Mouse (Mus musculus): Measurements from ENCODE around the gene Chaf1b. TPM values are rescaled to one million over a fixed set of nuclear protein-coding genes. Genes with fewer than 3 reads are reported as not detected.

Gene Chaf1b
- 7.6 and 10.3 TPM in 2 replicates for polyA plus RNA-seq (2015; fragmentation: Nextera tagmentation; extraction: Ambion mirVana)

DNA sequence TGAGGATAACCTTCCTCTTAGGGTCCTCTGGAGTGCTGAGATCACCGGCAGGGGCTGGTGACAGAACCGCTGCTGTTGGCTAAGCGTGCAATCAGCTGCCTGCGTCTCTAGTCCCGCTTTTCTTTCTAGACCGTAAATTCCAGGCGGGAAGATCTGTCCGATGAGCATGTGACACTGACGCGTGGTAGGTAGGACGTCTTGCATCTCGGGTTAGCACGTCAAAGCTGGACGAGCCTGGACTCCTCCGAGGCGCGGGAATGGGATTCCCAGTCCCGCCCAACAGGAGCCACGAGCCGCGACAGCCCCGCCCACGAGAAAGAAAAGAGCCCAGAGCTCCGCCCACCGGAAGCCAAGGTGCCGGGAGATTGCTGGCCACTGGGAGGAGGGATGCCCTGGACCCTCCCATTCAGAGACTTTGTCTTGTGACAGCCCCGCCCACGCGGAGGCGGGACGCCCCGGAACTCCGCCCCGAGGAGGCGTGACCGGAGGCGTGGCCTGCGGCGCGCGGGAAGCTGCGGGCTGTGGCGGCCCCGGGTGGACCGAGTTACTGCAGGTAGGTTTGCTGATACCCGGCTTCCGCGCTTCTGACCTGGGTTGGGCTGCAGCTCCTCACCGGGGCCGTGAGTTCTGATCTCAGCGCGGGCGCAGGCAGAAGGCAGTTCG is at the start of gene Chaf1b:
Gene Chaf1b (plus strand): TSS at position 479 of the 663 bp plus-strand sequence.

Other genes with a start within 250 kb of the Chaf1b start
- gene Cbr3, start 200.7 kb upstream of the Chaf1b start, polyA plus RNA-seq (2015; fragmentation: Nextera tagmentation; extraction: Ambion mirVana) = 2.7 and 3.7 TPM in 2 replicates
- gene Dop1b, start 172.0 kb upstream of the Chaf1b start, polyA plus RNA-seq (2015; fragmentation: Nextera tagmentation; extraction: Ambion mirVana) = 10.1 TPM in 2 replicates
- 25.0 and 25.3 TPM in 2 replicates for gene Morc3, start 51.8 kb upstream of the Chaf1b start, polyA plus RNA-seq (2015; fragmentation: Nextera tagmentation; extraction: Ambion mirVana)
- not detected in 2 replicates for gene Cldn14, start 124.9 kb downstream of the Chaf1b start, polyA plus RNA-seq (2015; fragmentation: Nextera tagmentation; extraction: Ambion mirVana)
- gene Sim2, start 201.0 kb downstream of the Chaf1b start, polyA plus RNA-seq (2015; fragmentation: Nextera tagmentation; extraction: Ambion mirVana) = 2.7 and 2.8 TPM in 2 replicates

All from skeletal muscle tissue, postnatal 0 days (tissue).